Mouse (Mus musculus): Measurements from ENCODE around the gene Smdt1.
"Not testable (repeated sequence)": the region's sequence is repeated elsewhere in the genome, so short reads cannot be mapped to it uniquely, and the experiment has no call there.

Gene Smdt1

GRCm38 (mm10) chr15:82364561-82364960 is 25.8 kb downstream of the Smdt1 start:
- in situ Hi-C loops (cut with MboI; ENCODE audit: low sequenced_read_pairs): not testable (repeated sequence)

GRCm38 (mm10) chr15:82368146-82368545 is 29.4 kb downstream of the Smdt1 start:
- in situ Hi-C loops (cut with MboI; ENCODE audit: low sequenced_read_pairs): no loop called here

GRCm38 (mm10) chr15:82368851-82369250 is 30.1 kb downstream of the Smdt1 start:
- in situ Hi-C loops (cut with MboI; ENCODE audit: low sequenced_read_pairs): no loop called here

- in situ Hi-C loops (cut with MboI; ENCODE audit: low sequenced_read_pairs): no loop called here
These were observed 33.7 kb downstream of the Smdt1 start for GRCm38 (mm10) chr15:82372446-82372845.

GRCm38 (mm10) chr15:82372991-82373390 is 34.2 kb downstream of the Smdt1 start:
- in situ Hi-C loops (cut with MboI; ENCODE audit: low sequenced_read_pairs): no loop called here

GRCm38 (mm10) chr15:82374437-82374836 is 35.7 kb downstream of the Smdt1 start:
- in situ Hi-C loops (cut with MboI; ENCODE audit: low sequenced_read_pairs): no loop called here

GRCm38 (mm10) chr15:82375855-82376254 is 37.1 kb downstream of the Smdt1 start:
- in situ Hi-C loops (cut with MboI; ENCODE audit: low sequenced_read_pairs): no loop called here

- in situ Hi-C loops (cut with MboI; ENCODE audit: low sequenced_read_pairs): no loop called here
These were observed 37.8 kb downstream of the Smdt1 start for GRCm38 (mm10) chr15:82376393-82377138.

GRCm38 (mm10) chr15:82377701-82378100 is 38.9 kb downstream of the Smdt1 start:
- in situ Hi-C loops (cut with MboI; ENCODE audit: low sequenced_read_pairs): no loop called here

GRCm38 (mm10) chr15:82378261-82379180 is 39.8 kb downstream of the Smdt1 start:
- in situ Hi-C loops (cut with MboI; ENCODE audit: low sequenced_read_pairs): no loop called here

- in situ Hi-C loops (cut with MboI; ENCODE audit: low sequenced_read_pairs): no loop called here
These were observed 40.7 kb downstream of the Smdt1 start for GRCm38 (mm10) chr15:82379511-82379870.

GRCm38 (mm10) chr15:82379871-82380713 is 41.3 kb downstream of the Smdt1 start, which contains the start of gene Cyp2d22:
Gene Cyp2d22, minus strand, starts transcription at chr15:82380260.
- in situ Hi-C loops (cut with MboI; ENCODE audit: low sequenced_read_pairs): no loop called here

- in situ Hi-C loops (cut with MboI; ENCODE audit: low sequenced_read_pairs): no loop called here
These were observed 41.9 kb downstream of the Smdt1 start for GRCm38 (mm10) chr15:82380714-82381062.

GRCm38 (mm10) chr15:82382441-82382840 is 43.7 kb downstream of the Smdt1 start:
- in situ Hi-C loops (cut with MboI; ENCODE audit: low sequenced_read_pairs): no loop called here

GRCm38 (mm10) chr15:82385729-82386128 is 47.0 kb downstream of the Smdt1 start:
- in situ Hi-C loops (cut with MboI; ENCODE audit: low sequenced_read_pairs): no loop called here

GRCm38 (mm10) chr15:82389916-82390315 is 51.2 kb downstream of the Smdt1 start:
- in situ Hi-C loops (cut with MboI; ENCODE audit: low sequenced_read_pairs): not testable (repeated sequence)

GRCm38 (mm10) chr15:82393922-82394321 is 55.2 kb downstream of the Smdt1 start, which contains the start of gene Cyp2d11:
Gene Cyp2d11, minus strand, starts transcription at chr15:82394022.
- in situ Hi-C loops (cut with MboI; ENCODE audit: low sequenced_read_pairs): not testable (repeated sequence)

- in situ Hi-C loops (cut with MboI; ENCODE audit: low sequenced_read_pairs): not testable (repeated sequence)
These were observed 57.2 kb downstream of the Smdt1 start for GRCm38 (mm10) chr15:82395955-82396354.

All from CH12F3 (cell line).